Mouse (Mus musculus): ENCODE measurements around the gene Syt15.
A peak's percentile ranks its signal among the peaks of the same experiment; 100 is the strongest.

Syt15 gene

GRCm38 (mm10) chr14:34219295-34219694 is at the start of gene Syt15:
TSS of gene Syt15 (plus strand) at chr14:34219595.
- no peak for DNase-seq (ENCODE audit: low spot score)

- DNase-seq (ENCODE audit: low spot score): no peak
Measured at GRCm38 (mm10) chr14:34171107-34171506, 48.3 kb upstream of the Syt15 start.

- DNase-seq (ENCODE audit: low spot score): no peak
Measured at GRCm38 (mm10) chr14:34179351-34179750, 40.0 kb upstream of the Syt15 start.

GRCm38 (mm10) chr14:34183101-34183500 is 36.3 kb upstream of the Syt15 start:
- DNase-seq (ENCODE audit: low spot score): no peak

GRCm38 (mm10) chr14:34188629-34189028 is 30.8 kb upstream of the Syt15 start:
- peak; percentile 27 for DNase-seq (ENCODE audit: low spot score)

GRCm38 (mm10) chr14:34190361-34190760 is 29.0 kb upstream of the Syt15 start:
- no peak for DNase-seq (ENCODE audit: low spot score)

GRCm38 (mm10) chr14:34193879-34194278 is 25.5 kb upstream of the Syt15 start:
- DNase-seq (ENCODE audit: low spot score): no peak

- no peak for DNase-seq (ENCODE audit: low spot score)
Measured at GRCm38 (mm10) chr14:34195466-34195865, 23.9 kb upstream of the Syt15 start.

GRCm38 (mm10) chr14:34196706-34197105 is 22.7 kb upstream of the Syt15 start:
- no peak for DNase-seq (ENCODE audit: low spot score)

GRCm38 (mm10) chr14:34200738-34201230 is 18.6 kb upstream of the Syt15 start:
- peak; percentile 31 for DNase-seq (ENCODE audit: low spot score)

GRCm38 (mm10) chr14:34201231-34202035 is 18.0 kb upstream of the Syt15 start, which contains the start of gene Gprin2:
TSS of gene Gprin2 (minus strand) at chr14:34201653.
- DNase-seq (ENCODE audit: low spot score): no peak

- no peak for DNase-seq (ENCODE audit: low spot score)
Measured at GRCm38 (mm10) chr14:34207996-34208395, 11.4 kb upstream of the Syt15 start.

- DNase-seq (ENCODE audit: low spot score): peak; percentile 44
Measured at GRCm38 (mm10) chr14:34208651-34209050, 10.7 kb upstream of the Syt15 start.

GRCm38 (mm10) chr14:34209080-34209479 is 10.3 kb upstream of the Syt15 start:
- no peak for DNase-seq (ENCODE audit: low spot score)

- no peak for DNase-seq (ENCODE audit: low spot score)
Measured at GRCm38 (mm10) chr14:34209942-34210341, 9.5 kb upstream of the Syt15 start.

- DNase-seq (ENCODE audit: low spot score): no peak
Measured at GRCm38 (mm10) chr14:34215451-34216127, 3.8 kb upstream of the Syt15 start.

GRCm38 (mm10) chr14:34219786-34220198 is 397 bp downstream of the Syt15 start:
- no peak for DNase-seq (ENCODE audit: low spot score)

- DNase-seq (ENCODE audit: low spot score): no peak
Measured at GRCm38 (mm10) chr14:34220426-34220825, 1.0 kb downstream of the Syt15 start.

GRCm38 (mm10) chr14:34221416-34222077 is 2.2 kb downstream of the Syt15 start:
- DNase-seq (ENCODE audit: low spot score): no peak

- DNase-seq (ENCODE audit: low spot score): no peak
Measured at GRCm38 (mm10) chr14:34223362-34223898, 4.0 kb downstream of the Syt15 start.

- no peak for DNase-seq (ENCODE audit: low spot score)
Measured at GRCm38 (mm10) chr14:34225986-34226385, 6.6 kb downstream of the Syt15 start.

GRCm38 (mm10) chr14:34226566-34226965 is 7.2 kb downstream of the Syt15 start:
- no peak for DNase-seq (ENCODE audit: low spot score)
